Comparison of ENCODE assay signal across 9 mouse cellular contexts in genomic region chr6:122304355-122304754, GRCm38 (mm10). TPM values are rescaled to one million over a fixed set of nuclear protein-coding genes. Genes with fewer than 3 reads are reported as not detected.
DNase-seq lines count a peak whose midpoint lies in the region; ATAC-seq and TF ChIP-seq lines count a peak whose summit lies in the region.
"Had no signal": no experiment of that assay in that cellular context is flagged by ENCODE, and none has a peak within 500 bp of the region (broad histone marks: within the 10 kb centered on the region; RNA-seq: fewer than 3 reads in every experiment).

No protein-coding gene starts in this region.

- no peak overlapping the region for H3K27ac ChIP-seq in ES-Bruce4 (ENCODE audit: insufficient read depth, low read length)
- no peak overlapping the region for H3K27ac ChIP-seq in lung, postnatal 0 days (ENCODE audit: low read length)

- 27% methylated on average over 6 of the region's 6 CpGs for WGBS in lung, postnatal 0 days

- intact Hi-C loops in gastrocnemius, postnatal 14 days (cut with DNase I; ENCODE audit: low total_unique reads): no loop called here

- no peak for TF ChIP-seq POLR2A in ES-Bruce4 (IDR thresholded peaks at IDR 0.05; ENCODE audit: insufficient read depth, low read length)

- ATAC-seq in lung, postnatal 0 days: no peak

- TF ChIP-seq EP300 in ES-Bruce4 (IDR thresholded peaks at IDR 0.05; ENCODE audit: insufficient read depth, low read depth, low read length): no peak
- no peak for TF ChIP-seq EP300 in lung, postnatal 0 days (IDR thresholded peaks at IDR 0.05)

- no peaks in the 10 kb centered on the region for H3K36me3 ChIP-seq in ES-Bruce4 (ENCODE audit: control insufficient read depth, insufficient read depth, low read length, poor library complexity, severe bottlenecking)
- no peaks in the 10 kb centered on the region for H3K36me3 ChIP-seq in lung, postnatal 0 days (ENCODE audit: insufficient read depth, low read length)

- TF ChIP-seq CTCF in ES-Bruce4 (IDR thresholded peaks at IDR 0.05; ENCODE audit: low read depth, low read length): peak; percentile 71
- TF ChIP-seq CTCF in lung, postnatal 0 days (IDR thresholded peaks at IDR 0.05): peak; percentile 85

- peak; percentile 86 for DNase-seq in 3T3-L1 (ENCODE audit: low read depth, low spot score)
- DNase-seq in c-Kit-positive CD71-positive TER-119-positive erythroid progenitor cells, embryonic 14.5 days (ENCODE audit: low spot score): peak; percentile 75
- peak; percentile 70 for DNase-seq in gastrocnemius, postnatal 14 days
- peak; percentile 68 to 89 for DNase-seq in layer of hippocampus, adult 18-20 months (ENCODE audit: low spot score in 2 of 2)
- DNase-seq in lung, postnatal 0 days (ENCODE audit: low spot score): peak; percentile 76
- DNase-seq in skeletal muscle tissue, adult 2 months (ENCODE audit: low read depth, low spot score): peak; percentile 40
- peak; percentile 26 for DNase-seq in yolk sac, embryonic 10.5 days (ENCODE audit: low spot score)

- H3K4me3 ChIP-seq in ES-Bruce4 (ENCODE audit: low read depth, low read length): no peak overlapping the region
- no peak overlapping the region for H3K4me3 ChIP-seq in lung, postnatal 0 days (ENCODE audit: low read depth, low read length)

- no peak overlapping the region for H3K4me2 ChIP-seq in lung, postnatal 0 days (replicated peaks; ENCODE audit: low read depth, low read length)

- H3K9me3 ChIP-seq in ES-Bruce4 (replicated peaks; ENCODE audit: control insufficient read depth, insufficient read depth, low read length, poor library complexity, severe bottlenecking): no peaks in the 10 kb centered on the region
- no peaks in the 10 kb centered on the region for H3K9me3 ChIP-seq in lung, postnatal 0 days (ENCODE audit: low read length)

- no peaks in the 10 kb centered on the region for H3K27me3 ChIP-seq in ES-Bruce4 (ENCODE audit: control insufficient read depth, insufficient read depth, low read length, poor library complexity, severe bottlenecking)
- H3K27me3 ChIP-seq in lung, postnatal 0 days (replicated peaks; ENCODE audit: insufficient read depth, low read length): no peaks in the 10 kb centered on the region

- no peak overlapping the region for H3K9ac ChIP-seq in ES-Bruce4 (ENCODE audit: low read depth, poor library complexity, severe bottlenecking)
- H3K9ac ChIP-seq in lung, postnatal 0 days (replicated peaks; ENCODE audit: low read depth): no peak overlapping the region

- peaks cover 1% of the 10 kb centered on the region for H3K4me1 ChIP-seq in ES-Bruce4 (ENCODE audit: control insufficient read depth, insufficient read depth, low read length)
- no peaks in the 10 kb centered on the region for H3K4me1 ChIP-seq in lung, postnatal 0 days (ENCODE audit: insufficient read depth, low read depth, low read length)

RNA-seq across cellular contexts. Expression of gene M6pr, which starts 4.2 kb away (rescaled TPM):
- 98.5 and 104 TPM in 2 replicates for polyA plus RNA-seq in ES-Bruce4 (2011; ENCODE audit: insufficient read depth, insufficient read length, low read depth, missing spikeins)
- 10 to 100 TPM; 22.7 to 26.6 TPM for total RNA-seq in gastrocnemius, postnatal 14 days (2021)
- total RNA-seq in layer of hippocampus, adult 18-20 months (2021): 10 to 100 TPM; 83.6 to 84.1 TPM
- polyA plus RNA-seq in lung, postnatal 0 days (2015; fragmentation: Nextera tagmentation; extraction: Ambion mirVana): 112 and 114 TPM in 2 replicates

RNA-seq across cellular contexts. Expression of gene Klrg1, which starts 21.7 kb away (rescaled TPM):
- not detected in 2 replicates for polyA plus RNA-seq in ES-Bruce4 (2011; ENCODE audit: insufficient read depth, insufficient read length, low read depth, missing spikeins)
- not detected for total RNA-seq in gastrocnemius, postnatal 14 days (2021)
- total RNA-seq in layer of hippocampus, adult 18-20 months (2021): under 1 TPM; 0.23 to 0.89 TPM
- polyA plus RNA-seq in lung, postnatal 0 days (2015; fragmentation: Nextera tagmentation; extraction: Ambion mirVana): not detected in 2 replicates
- total RNA-seq: hematopoietic stem cell, adult 5-6 weeks had no signal

RNA-seq across cellular contexts. Expression of gene Phc1, which starts 36.0 kb away (rescaled TPM):
- polyA plus RNA-seq in ES-Bruce4 (2011; ENCODE audit: insufficient read depth, insufficient read length, low read depth, missing spikeins): 206 and 226 TPM in 2 replicates
- 10 to 100 TPM in 1 of 2 experiments, 1 to 10 TPM in 1; 8.0 to 10.7 TPM for total RNA-seq in gastrocnemius, postnatal 14 days (2021)
- total RNA-seq in layer of hippocampus, adult 18-20 months (2021): 10 to 100 TPM; 63.9 to 68.3 TPM
- polyA plus RNA-seq in lung, postnatal 0 days (2015; fragmentation: Nextera tagmentation; extraction: Ambion mirVana): 6.3 and 6.5 TPM in 2 replicates

Comparison
In these comparisons a context has a peak if more than half of its experiments do, and no peak if none do; other contexts are left out.
1. DNase-seq: peak in every context shown above with its lines; median percentile 86 in 3T3-L1; 78 in layer of hippocampus, adult 18-20 months; 76 in lung, postnatal 0 days; 75 in c-Kit-positive CD71-positive TER-119-positive erythroid progenitor cells, embryonic 14.5 days; 70 in gastrocnemius, postnatal 14 days; 40 in skeletal muscle tissue, adult 2 months; 26 in yolk sac, embryonic 10.5 days.
2. RNA of gene Phc1, which starts 36.0 kb away (total RNA-seq): 63.9 to 68.3 TPM in layer of hippocampus, adult 18-20 months; 8.0 to 10.7 TPM in gastrocnemius, postnatal 14 days; every median in the first group is over 4 times any median in the second.